Mouse (Mus musculus): Measurements from ENCODE around the gene Cyp1b1. TPM values are rescaled to one million over a fixed set of nuclear protein-coding genes. Genes with fewer than 3 reads are reported as not detected.

The Cyp1b1 gene
- polyA plus RNA-seq (2015; fragmentation: Nextera tagmentation; extraction: Ambion mirVana) = 5.5 and 6.9 TPM in 2 replicates

DNA sequence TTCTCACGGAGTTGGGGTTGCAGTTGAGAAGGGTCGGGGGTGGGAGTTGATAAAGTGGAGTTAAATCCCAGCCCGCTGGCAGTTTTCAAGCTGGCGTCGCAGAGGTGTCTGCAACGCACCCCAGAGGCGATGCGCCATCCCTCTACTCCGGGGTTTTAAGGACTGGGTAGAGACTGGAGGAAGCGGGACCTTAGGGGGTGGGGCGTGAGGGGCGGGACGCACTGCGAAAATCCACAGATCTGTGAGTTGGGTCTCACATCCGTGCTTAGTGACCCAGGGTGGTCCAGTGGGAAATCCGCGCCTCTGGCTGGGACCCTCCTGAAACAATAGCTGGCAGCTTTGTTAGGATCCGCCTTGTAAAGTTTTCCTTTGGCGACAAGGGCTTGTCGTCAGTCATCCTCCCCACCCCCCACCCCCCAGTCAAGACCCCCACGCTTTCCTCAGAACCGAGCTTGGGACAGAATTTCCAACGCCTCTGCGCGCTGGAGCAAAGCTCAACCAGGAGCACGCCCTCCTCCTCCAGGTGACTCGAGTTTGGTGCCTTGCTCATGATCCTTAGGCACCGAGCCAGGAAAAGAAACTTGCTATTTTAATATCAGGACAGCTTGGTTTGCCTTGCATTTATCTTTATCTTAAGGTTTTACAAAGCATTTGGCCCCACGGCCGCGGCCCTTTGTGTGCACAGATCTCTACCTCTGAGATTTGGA is at the start of gene Cyp1b1:
TSS of gene Cyp1b1 (minus strand) at position 131 of the 707 bp plus-strand sequence.
- peak within 1 kb of the TSS; percentile 41 for H3K4me3 ChIP-seq (ENCODE audit: low read depth, low read length)
- H3K27ac ChIP-seq (replicated peaks) = peak within 1 kb of the TSS; percentile 45
- ATAC-seq (ENCODE audit: low FRiP score, low TSS enrichment) (peak; percentile 39), DNase-seq (ENCODE audit: low spot score) (peak; percentile 24)
- peak within 1 kb of the TSS; percentile 68 for H3K4me2 ChIP-seq (replicated peaks; ENCODE audit: low read depth)
- peaks cover 8% of the 10 kb centered on the region; the same call in 1 of the 2 replicates for H3K4me1 ChIP-seq (replicated peaks; ENCODE audit: control insufficient read depth, insufficient read depth)
- no peaks in the 10 kb centered on the region for H3K36me3 ChIP-seq (ENCODE audit: control insufficient read depth, insufficient read depth, low read length)
- under 1% methylated on average over 31 of the region's 31 CpGs for WGBS
- no peak for TF ChIP-seq EP300 (optimal IDR thresholded peaks at IDR 0.05)
- TF ChIP-seq CTCF (IDR thresholded peaks at IDR 0.05; ENCODE audit: low read depth) = no peak
- 0 out of 2 replicates have a peak, but pooled peaks cover 5% of the 10 kb centered on the region for H3K27me3 ChIP-seq (ENCODE audit: control insufficient read depth, insufficient read depth, low read length)
- H3K9ac ChIP-seq (ENCODE audit: low read length) = peak within 1 kb of the TSS; percentile 54
- H3K9me3 ChIP-seq (ENCODE audit: control insufficient read depth, low read length) = no peaks in the 10 kb centered on the region

DNA sequence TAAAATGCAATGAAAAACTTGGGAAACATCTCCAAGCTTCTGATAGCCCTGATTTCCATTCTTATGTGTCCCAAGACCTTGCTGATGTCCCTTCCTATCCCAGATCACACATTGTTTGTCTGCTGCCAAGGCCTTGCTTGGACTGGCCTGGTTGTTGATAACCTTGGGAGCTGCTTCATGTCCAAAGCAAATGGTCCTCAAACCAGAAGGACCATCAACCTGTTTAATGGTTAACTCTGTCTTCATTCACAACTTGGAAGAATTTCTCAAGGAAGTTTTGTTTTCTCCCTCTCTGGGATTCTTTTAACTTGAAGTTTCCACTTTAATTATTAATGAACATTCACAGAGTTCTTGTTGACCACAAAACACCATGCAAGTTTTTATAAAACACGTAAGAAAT is 47.0 kb upstream of the Cyp1b1 start:
- no peaks in the 10 kb centered on the region for H3K4me1 ChIP-seq (replicated peaks; ENCODE audit: control insufficient read depth, insufficient read depth)
- H3K9me3 ChIP-seq (ENCODE audit: control insufficient read depth, low read length) = no peaks in the 10 kb centered on the region
- H3K27me3 ChIP-seq (ENCODE audit: control insufficient read depth, insufficient read depth, low read length) = no peaks in the 10 kb centered on the region
- DNase-seq (ENCODE audit: low spot score) (no peak), ATAC-seq (ENCODE audit: low FRiP score, low TSS enrichment) (no peak)
- TF ChIP-seq EP300 (optimal IDR thresholded peaks at IDR 0.05) (no peak), CTCF (IDR thresholded peaks at IDR 0.05; ENCODE audit: low read depth) (no peak)
- H3K36me3 ChIP-seq (ENCODE audit: control insufficient read depth, insufficient read depth, low read length) = no peaks in the 10 kb centered on the region
- no peak overlapping the region for H3K4me3 ChIP-seq (ENCODE audit: low read depth, low read length)
- 51% methylated on average over 1 of the region's 1 CpGs for WGBS
- H3K4me2 ChIP-seq (replicated peaks; ENCODE audit: low read depth) = no peak overlapping the region
- H3K27ac ChIP-seq (replicated peaks) = no peak overlapping the region
- no peak overlapping the region for H3K9ac ChIP-seq (ENCODE audit: low read length)

DNA sequence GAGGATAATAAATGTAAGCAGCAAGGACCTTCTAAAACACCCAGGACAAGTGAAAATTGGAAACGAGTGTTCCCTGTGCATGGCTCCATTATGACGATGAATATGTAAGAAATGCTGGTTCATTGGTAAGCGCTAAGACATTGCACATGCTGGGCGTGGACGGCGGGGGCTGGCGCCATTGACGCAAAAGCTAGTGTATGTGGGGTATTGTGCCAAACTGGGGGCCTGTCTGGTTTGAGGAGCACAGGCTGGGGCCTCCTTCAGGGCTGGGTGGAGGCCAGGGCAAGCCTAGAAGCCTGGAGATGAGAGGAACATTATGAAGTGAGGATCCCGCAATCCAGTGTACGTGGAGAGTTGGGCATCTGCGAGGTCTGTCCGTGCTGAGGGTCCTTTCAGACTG is 39.0 kb upstream of the Cyp1b1 start:
- no peaks in the 10 kb centered on the region for H3K27me3 ChIP-seq (ENCODE audit: control insufficient read depth, insufficient read depth, low read length)
- no peaks in the 10 kb centered on the region for H3K36me3 ChIP-seq (ENCODE audit: control insufficient read depth, insufficient read depth, low read length)
- H3K4me3 ChIP-seq (ENCODE audit: low read depth, low read length) = no peak overlapping the region
- H3K27ac ChIP-seq (replicated peaks) = no peak overlapping the region
- no peaks in the 10 kb centered on the region for H3K9me3 ChIP-seq (ENCODE audit: control insufficient read depth, low read length)
- ATAC-seq (ENCODE audit: low FRiP score, low TSS enrichment) = peak; percentile 24; the same call in 1 of the 2 replicates
- DNase-seq (ENCODE audit: low spot score) = no peak
- TF ChIP-seq EP300 (optimal IDR thresholded peaks at IDR 0.05) = no peak
- TF ChIP-seq CTCF (IDR thresholded peaks at IDR 0.05; ENCODE audit: low read depth) = no peak
- no peak overlapping the region for H3K9ac ChIP-seq (ENCODE audit: low read length)
- H3K4me1 ChIP-seq (replicated peaks; ENCODE audit: control insufficient read depth, insufficient read depth) = no peaks in the 10 kb centered on the region
- 86% methylated on average over 12 of the region's 12 CpGs for WGBS
- no peak overlapping the region for H3K4me2 ChIP-seq (replicated peaks; ENCODE audit: low read depth)

DNA sequence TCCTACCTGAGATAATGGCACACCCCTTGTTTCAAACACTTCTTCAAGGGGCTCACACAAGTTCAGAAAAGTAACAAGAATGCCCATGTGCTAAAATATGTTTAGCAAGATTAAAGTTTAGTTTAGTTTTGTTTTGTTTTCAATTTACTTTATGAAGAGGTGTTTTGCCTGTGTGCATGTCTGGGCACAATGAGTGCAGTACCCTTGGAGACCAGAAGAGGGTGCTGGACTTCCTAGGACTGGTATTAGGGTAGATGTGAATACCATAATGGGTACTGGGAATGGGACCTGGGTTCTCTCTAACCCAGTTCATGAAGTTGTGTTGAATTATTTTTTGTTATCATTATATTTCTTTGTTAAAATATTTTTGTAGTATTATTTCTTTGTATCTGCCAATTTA is 38.0 kb upstream of the Cyp1b1 start:
- DNase-seq (ENCODE audit: low spot score) = no peak

DNA sequence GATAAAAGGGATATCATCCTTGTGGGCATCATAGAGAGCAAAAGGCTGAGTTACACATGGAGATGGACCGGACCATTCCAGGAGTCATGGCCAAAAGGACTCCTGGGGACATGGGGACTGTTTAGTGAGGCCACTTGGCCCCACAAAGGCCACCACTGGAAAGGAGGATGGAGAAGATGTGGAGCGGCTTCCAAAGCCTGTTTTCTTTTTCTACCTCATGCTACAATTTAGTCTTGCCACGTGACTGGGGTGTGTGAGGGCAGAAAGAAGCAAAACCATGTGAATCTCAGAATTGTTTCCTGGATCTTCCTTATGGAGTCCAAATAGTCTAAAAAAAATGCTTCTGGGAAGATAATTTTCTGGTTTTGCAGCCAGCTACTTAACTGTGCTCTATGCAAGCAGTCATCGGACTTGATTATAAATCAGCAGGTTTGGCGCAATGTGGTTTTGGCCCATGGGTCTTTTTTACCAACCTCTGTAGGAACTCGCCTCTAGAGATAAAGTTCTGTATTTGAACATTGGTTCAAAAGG is 36.9 kb upstream of the Cyp1b1 start:
- Histone ChIP-seq H3K9ac (ENCODE audit: low read length) (no peak overlapping the region), H3K4me3 (ENCODE audit: low read depth, low read length) (no peak overlapping the region), H3K36me3 (ENCODE audit: control insufficient read depth, insufficient read depth, low read length) (no peaks in the 10 kb centered on the region), H3K9me3 (ENCODE audit: control insufficient read depth, low read length) (no peaks in the 10 kb centered on the region), H3K4me1 (replicated peaks; ENCODE audit: control insufficient read depth, insufficient read depth) (no peaks in the 10 kb centered on the region), H3K27me3 (ENCODE audit: control insufficient read depth, insufficient read depth, low read length) (no peaks in the 10 kb centered on the region), H3K27ac (replicated peaks) (no peak overlapping the region), H3K4me2 (replicated peaks; ENCODE audit: low read depth) (no peak overlapping the region)
- TF ChIP-seq EP300 (optimal IDR thresholded peaks at IDR 0.05) = no peak
- TF ChIP-seq CTCF (IDR thresholded peaks at IDR 0.05; ENCODE audit: low read depth) = no peak
- no peak for ATAC-seq (ENCODE audit: low FRiP score, low TSS enrichment)
- 63% methylated on average over 6 of the region's 6 CpGs for WGBS
- no peak for DNase-seq (ENCODE audit: low spot score)

More for the DNA sequence above, 38.0 kb upstream of the Cyp1b1 start:
- Histone ChIP-seq H3K27me3 (ENCODE audit: control insufficient read depth, insufficient read depth, low read length) (no peaks in the 10 kb centered on the region), H3K9me3 (ENCODE audit: control insufficient read depth, low read length) (no peaks in the 10 kb centered on the region), H3K36me3 (ENCODE audit: control insufficient read depth, insufficient read depth, low read length) (no peaks in the 10 kb centered on the region), H3K27ac (replicated peaks) (no peak overlapping the region), H3K4me2 (replicated peaks; ENCODE audit: low read depth) (no peak overlapping the region), H3K4me3 (ENCODE audit: low read depth, low read length) (no peak overlapping the region), H3K9ac (ENCODE audit: low read length) (no peak overlapping the region), H3K4me1 (replicated peaks; ENCODE audit: control insufficient read depth, insufficient read depth) (no peaks in the 10 kb centered on the region)
- ATAC-seq (ENCODE audit: low FRiP score, low TSS enrichment) = no peak
- TF ChIP-seq EP300 (optimal IDR thresholded peaks at IDR 0.05) (no peak), CTCF (IDR thresholded peaks at IDR 0.05; ENCODE audit: low read depth) (peak; percentile 61)

DNA sequence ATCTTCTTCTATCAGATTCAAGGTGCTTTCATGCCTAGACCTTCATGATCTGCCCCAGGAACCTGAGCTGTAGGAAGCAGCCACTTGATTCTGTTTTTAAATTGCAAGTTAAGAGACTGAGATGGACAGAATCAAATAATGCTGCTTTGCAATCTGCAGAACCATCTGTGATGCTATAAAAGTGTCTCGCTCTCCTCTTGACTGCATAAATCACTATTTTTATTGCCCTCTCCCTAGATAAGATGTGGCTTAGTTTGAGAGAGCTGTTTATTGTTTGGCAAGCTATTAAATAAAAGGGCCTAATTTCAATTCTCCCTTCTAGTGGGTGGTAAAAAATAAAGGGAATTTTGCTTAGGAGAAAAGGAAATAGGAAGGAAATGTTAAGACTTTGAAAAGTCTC is 34.8 kb upstream of the Cyp1b1 start:
- Histone ChIP-seq H3K27me3 (ENCODE audit: control insufficient read depth, insufficient read depth, low read length) (no peaks in the 10 kb centered on the region), H3K4me3 (ENCODE audit: low read depth, low read length) (no peak overlapping the region), H3K4me1 (replicated peaks; ENCODE audit: control insufficient read depth, insufficient read depth) (peaks cover 3% of the 10 kb centered on the region; the same call in 1 of the 2 replicates), H3K9me3 (ENCODE audit: control insufficient read depth, low read length) (no peaks in the 10 kb centered on the region), H3K27ac (replicated peaks) (no peak overlapping the region), H3K36me3 (ENCODE audit: control insufficient read depth, insufficient read depth, low read length) (no peaks in the 10 kb centered on the region), H3K4me2 (replicated peaks; ENCODE audit: low read depth) (no peak overlapping the region), H3K9ac (ENCODE audit: low read length) (no peak overlapping the region)
- DNase-seq (ENCODE audit: low spot score) = no peak
- 92% methylated on average over 1 of the region's 1 CpGs for WGBS
- TF ChIP-seq EP300 (optimal IDR thresholded peaks at IDR 0.05) (no peak), CTCF (IDR thresholded peaks at IDR 0.05; ENCODE audit: low read depth) (no peak)
- ATAC-seq (ENCODE audit: low FRiP score, low TSS enrichment) = no peak
